Mouse (Mus musculus): ENCODE data around the gene Iqschfp.

DNA sequence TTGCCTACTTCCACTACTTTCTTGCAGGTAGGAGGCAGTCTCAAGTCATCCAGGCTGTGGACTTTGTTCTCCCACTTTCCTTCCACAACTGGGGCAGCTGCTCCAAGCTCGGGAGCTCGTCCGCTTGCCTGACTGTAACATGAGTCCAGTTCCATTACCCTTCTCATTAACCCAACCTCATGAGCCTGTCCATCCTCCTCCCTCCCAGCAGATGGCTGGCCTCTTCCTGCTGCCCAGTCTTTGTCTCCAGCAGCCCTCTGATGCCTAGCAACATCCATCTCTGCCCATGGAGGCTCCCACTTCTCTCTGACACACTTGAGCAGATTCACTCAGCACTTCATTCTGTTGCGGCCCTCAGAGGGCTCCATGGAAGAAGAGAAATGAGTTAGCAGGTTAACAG lies 377.2 kb downstream of the Iqschfp start:
- TF ChIP-seq CTCF (IDR thresholded peaks at IDR 0.05; ENCODE audit: insufficient read depth, low read depth, low read length) (no peak), POLR2A (IDR thresholded peaks at IDR 0.05; ENCODE audit: insufficient read depth, low read depth, low read length) (no peak)
